Mouse (Mus musculus) cerebellum, postnatal 36 days (tissue): ENCODE data around the gene Trmt44.

Source experiments
- DNase-seq, 2 experiments: peaks; one replicate each; pipeline ENCODE4 v3.0.0; 2021 to 2022; ENCODE audit warnings: mixed read lengths in 2 of 2

The Trmt44 gene

GRCm38 (mm10) chr5:35540555-35540954 is 34.3 kb downstream of the Trmt44 start:
- DNase-seq = no peak

GRCm38 (mm10) chr5:35539576-35539975 is 35.3 kb downstream of the Trmt44 start:
- no peak for DNase-seq

- no peak for DNase-seq
These were observed 36.8 kb downstream of the Trmt44 start for GRCm38 (mm10) chr5:35538022-35538421.

GRCm38 (mm10) chr5:35537474-35537873 is 37.4 kb downstream of the Trmt44 start:
- no peak for DNase-seq

- no peak for DNase-seq
These were observed 38.6 kb downstream of the Trmt44 start for GRCm38 (mm10) chr5:35536271-35536670.

- no peak for DNase-seq
These were observed 43.3 kb downstream of the Trmt44 start for GRCm38 (mm10) chr5:35531586-35531985.

DNA sequence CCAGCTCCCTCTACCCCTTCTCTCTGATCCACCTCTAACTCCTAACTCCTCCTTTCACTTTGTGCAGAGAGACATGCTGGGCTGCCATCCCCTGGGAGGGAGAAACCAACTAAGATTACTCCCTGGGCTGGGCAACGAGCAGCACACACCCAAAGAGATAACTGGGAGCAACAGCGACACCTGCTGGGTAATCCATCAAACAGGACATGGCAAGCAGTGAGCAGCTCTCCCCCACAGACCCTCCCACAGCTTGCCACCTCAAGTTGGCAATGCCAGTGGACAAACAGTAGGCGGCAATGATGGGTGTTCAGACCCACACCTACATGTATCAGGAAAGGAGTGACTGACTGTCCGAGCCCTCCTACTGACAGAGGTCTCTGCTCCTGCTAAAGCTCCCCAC is 44.4 kb downstream of the Trmt44 start:
- DNase-seq = peak; percentile 36 to 38

DNA sequence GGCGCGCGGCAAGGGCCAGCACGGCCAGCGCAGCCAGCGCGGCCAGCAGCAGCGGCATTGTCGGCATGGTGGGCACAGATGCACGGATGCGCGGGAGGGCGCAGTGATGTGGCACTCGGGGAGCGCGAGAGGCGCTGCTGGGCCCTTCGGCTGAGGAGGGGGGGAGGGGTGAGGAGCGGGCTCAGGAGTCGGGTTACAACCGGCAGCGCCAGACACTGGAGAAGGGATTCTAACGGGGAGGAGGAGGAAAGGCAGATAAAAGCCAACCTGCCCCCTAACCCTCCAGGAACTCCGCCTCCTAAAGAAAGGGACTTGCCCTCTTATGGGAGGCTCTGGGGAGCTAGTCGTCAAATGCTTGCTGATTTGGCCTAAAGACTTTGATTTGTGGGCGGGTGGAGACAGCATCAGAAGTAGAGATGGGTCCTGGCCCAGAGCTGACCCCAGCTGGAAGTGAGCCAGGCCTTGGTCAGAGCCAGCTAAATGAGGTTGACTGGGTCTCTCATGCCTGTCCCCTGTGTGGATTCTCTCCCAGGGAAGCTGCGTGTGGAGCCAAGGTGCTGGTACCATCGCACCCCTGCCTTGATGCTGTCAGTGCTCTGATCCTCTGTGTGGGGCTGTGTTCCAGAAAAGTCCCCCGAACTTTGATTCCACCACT is 49.3 kb downstream of the Trmt44 start, which contains the start of gene Cpz:
Gene Cpz (minus strand): TSS at position 230 of the 655 bp plus-strand sequence.
- DNase-seq = no peak

- DNase-seq = no peak
These were observed 50.5 kb downstream of the Trmt44 start for GRCm38 (mm10) chr5:35524381-35524780.

GRCm38 (mm10) chr5:35523735-35524134 is 51.1 kb downstream of the Trmt44 start:
- DNase-seq = peak; percentile 70 to 74

GRCm38 (mm10) chr5:35516781-35517180 is 58.1 kb downstream of the Trmt44 start:
- DNase-seq = no peak

- peak; percentile 41 to 67 for DNase-seq
These were observed 64.3 kb downstream of the Trmt44 start for GRCm38 (mm10) chr5:35510589-35510988.
